Comparison of ENCODE assay signal across 9 mouse cellular contexts in genomic region chr6:134888563-134889017, GRCm38 (mm10). TPM values are rescaled to one million over a fixed set of nuclear protein-coding genes. Genes with fewer than 3 reads are reported as not detected.
DNase-seq lines count a peak whose midpoint lies in the region; ATAC-seq lines count a peak whose summit lies in the region.
"Had no signal": no experiment of that assay in that cellular context is flagged by ENCODE, and none has a peak within 500 bp of the region (broad histone marks: within the 10 kb centered on the region; RNA-seq: fewer than 3 reads in every experiment).

No protein-coding gene starts in this region.

- WGBS in forebrain, embryonic 14.5 days: under 1% methylated on average over 4 of the region's 4 CpGs
- WGBS in neural tube, embryonic 13.5 days: 6% methylated on average over 4 of the region's 4 CpGs

- peaks cover 30% of the 10 kb centered on the region for H3K4me1 ChIP-seq in forebrain, embryonic 14.5 days (ENCODE audit: control insufficient read depth, insufficient read depth, low read length)
- H3K4me1 ChIP-seq in neural tube, embryonic 13.5 days (replicated peaks): peaks cover 51% of the 10 kb centered on the region

- peak overlapping the region; percentile 52 for H3K4me2 ChIP-seq in forebrain, embryonic 14.5 days (ENCODE audit: low read length)
- H3K4me2 ChIP-seq in neural tube, embryonic 13.5 days: peak overlapping the region; percentile 62
- H3K4me2 ChIP-seq: limb, embryonic 15.5 days had no signal

- H3K27me3 ChIP-seq in forebrain, embryonic 14.5 days (replicated peaks; ENCODE audit: control insufficient read depth, insufficient read depth, low read length): no peaks in the 10 kb centered on the region
- H3K27me3 ChIP-seq in neural tube, embryonic 13.5 days: no peaks in the 10 kb centered on the region
- H3K27me3 ChIP-seq: limb, embryonic 15.5 days had no signal

- H3K36me3 ChIP-seq in forebrain, embryonic 14.5 days (ENCODE audit: control insufficient read depth, insufficient read depth, low read length): no peaks in the 10 kb centered on the region
- no peaks in the 10 kb centered on the region; the same call in 1 of the 2 replicates for H3K36me3 ChIP-seq in neural tube, embryonic 13.5 days
- H3K36me3 ChIP-seq: limb, embryonic 15.5 days had no signal

- DNase-seq in cerebellum, adult 8-10 months: peak; percentile 35
- DNase-seq in cerebellum, adult 11 months: no peak
- DNase-seq in forebrain, embryonic 14.5 days (ENCODE audit: low spot score): peak; percentile 82
- DNase-seq in layer of hippocampus, postnatal 14 days (ENCODE audit: low spot score in 2 of 2): peak; percentile 63 to 77
- no peak for DNase-seq in thymus, postnatal 10 days (ENCODE audit: low spot score in 2 of 2)
- no peak for DNase-seq in urinary bladder, postnatal 4 days (ENCODE audit: low spot score in 2 of 2)

- peak overlapping the region; percentile 85 for H3K27ac ChIP-seq in forebrain, embryonic 14.5 days (ENCODE audit: low read depth, low read length)
- H3K27ac ChIP-seq in neural tube, embryonic 13.5 days (replicated peaks): peak overlapping the region; percentile 95
- H3K27ac ChIP-seq: limb, embryonic 15.5 days had no signal

- H3K4me3 ChIP-seq in forebrain, embryonic 14.5 days (ENCODE audit: low read depth, low read length): peak overlapping the region; percentile 50; the same call in 1 of the 2 replicates
- H3K4me3 ChIP-seq in neural tube, embryonic 13.5 days: peak overlapping the region; percentile 65; the same call in 1 of the 2 replicates
- H3K4me3 ChIP-seq: limb, embryonic 15.5 days had no signal

- peak; percentile 68 for ATAC-seq in forebrain, embryonic 14.5 days
- ATAC-seq in neural tube, embryonic 13.5 days (ENCODE audit: low read depth): peak; percentile 76
- no peak for ATAC-seq in monocyte, adult 5-6 weeks (replicated peaks; ENCODE audit: insufficient number of reproducible peaks, low FRiP score, low TSS enrichment, poor library complexity, severe bottlenecking)

- peak overlapping the region; percentile 75 for H3K9ac ChIP-seq in forebrain, embryonic 14.5 days (ENCODE audit: low read length)
- peak overlapping the region; percentile 57 for H3K9ac ChIP-seq in neural tube, embryonic 13.5 days
- H3K9ac ChIP-seq: limb, embryonic 15.5 days had no signal

- no peaks in the 10 kb centered on the region for H3K9me3 ChIP-seq in forebrain, embryonic 14.5 days (replicated peaks; ENCODE audit: control insufficient read depth, low read length)
- H3K9me3 ChIP-seq in neural tube, embryonic 13.5 days: no peaks in the 10 kb centered on the region
- H3K9me3 ChIP-seq: limb, embryonic 15.5 days had no signal

RNA-seq across cellular contexts. Expression of gene Gpr19, which starts 9.8 kb away (rescaled TPM):
- 42.4 and 46.2 TPM in 2 replicates for polyA plus RNA-seq in forebrain, embryonic 14.5 days (2014; fragmentation: Nextera tagmentation; extraction: Ambion mirVana)
- 10 to 100 TPM; 24.1 to 24.7 TPM for total RNA-seq in layer of hippocampus, postnatal 14 days (2021)
- polyA plus RNA-seq in neural tube, embryonic 13.5 days (2015; fragmentation: Nextera tagmentation; extraction: Ambion mirVana): 37.1 and 39.1 TPM in 2 replicates
- total RNA-seq in monocyte, adult 5-6 weeks (2017): 5.4 to 11.0 TPM (median 6.3 TPM) in 3 replicates

RNA-seq across cellular contexts. Expression of gene Cdkn1b, which starts 31.6 kb away (rescaled TPM):
- 58.8 and 63.3 TPM in 2 replicates for polyA plus RNA-seq in forebrain, embryonic 14.5 days (2014; fragmentation: Nextera tagmentation; extraction: Ambion mirVana)
- total RNA-seq in layer of hippocampus, postnatal 14 days (2021): 10 to 100 TPM; 55.5 to 57.1 TPM
- 21.7 and 24.1 TPM in 2 replicates for polyA plus RNA-seq in neural tube, embryonic 13.5 days (2015; fragmentation: Nextera tagmentation; extraction: Ambion mirVana)
- total RNA-seq in monocyte, adult 5-6 weeks (2017): 272 to 301 TPM (median 295 TPM) in 3 replicates

RNA-seq across cellular contexts. Expression of gene Crebl2, which starts 58.6 kb away (rescaled TPM):
- 1.8 and 2.9 TPM in 2 replicates for polyA plus RNA-seq in forebrain, embryonic 14.5 days (2014; fragmentation: Nextera tagmentation; extraction: Ambion mirVana)
- 10 to 100 TPM; 19.4 to 19.5 TPM for total RNA-seq in layer of hippocampus, postnatal 14 days (2021)
- polyA plus RNA-seq in neural tube, embryonic 13.5 days (2015; fragmentation: Nextera tagmentation; extraction: Ambion mirVana): 3.5 and 4.1 TPM in 2 replicates
- 25.9 to 36.8 TPM (median 29.9 TPM) in 3 replicates for total RNA-seq in monocyte, adult 5-6 weeks (2017)

Comparison
In these comparisons a context has a peak if more than half of its experiments do, and no peak if none do; other contexts are left out.
1. DNase-seq: peak in cerebellum, adult 8-10 months (single experiment), forebrain, embryonic 14.5 days (single experiment) and layer of hippocampus, postnatal 14 days (2 of 2); none in cerebellum, adult 11 months (single experiment), thymus, postnatal 10 days (0 of 2) and urinary bladder, postnatal 4 days (0 of 2).